Mouse (Mus musculus): ENCODE measurements at regions not wholly inside any gene's neighbourhood (a gene's known extent, or its start where the extent isn't known, plus 50 kb on each side); places are given as distances from the start of the nearest gene placed in this dataset.
"Not testable (repeated sequence)": the region's sequence is repeated elsewhere in the genome, so short reads cannot be mapped to it uniquely, and the experiment has no call there.

DNA sequence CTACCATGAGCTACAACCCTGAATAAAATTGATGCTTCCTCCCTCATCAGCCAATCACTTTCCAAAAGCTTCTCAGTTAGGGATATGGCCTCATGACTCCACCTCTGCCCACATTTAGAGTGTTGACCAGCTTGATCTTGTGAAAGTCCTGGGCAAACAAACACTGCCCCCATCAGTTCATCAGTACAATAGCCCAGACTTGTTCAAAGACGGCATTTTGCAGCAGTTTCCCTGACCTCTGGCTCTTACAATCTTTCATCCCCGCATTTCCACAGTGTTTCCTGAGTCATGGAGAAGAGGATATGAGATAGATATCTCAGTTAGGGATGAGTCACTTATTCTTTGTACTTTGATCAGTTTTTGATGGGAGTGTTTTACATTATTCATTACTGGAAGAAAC is 203.5 kb upstream of the Asrgl1 start:
- DNase-seq: not testable (repeated sequence)

DNA sequence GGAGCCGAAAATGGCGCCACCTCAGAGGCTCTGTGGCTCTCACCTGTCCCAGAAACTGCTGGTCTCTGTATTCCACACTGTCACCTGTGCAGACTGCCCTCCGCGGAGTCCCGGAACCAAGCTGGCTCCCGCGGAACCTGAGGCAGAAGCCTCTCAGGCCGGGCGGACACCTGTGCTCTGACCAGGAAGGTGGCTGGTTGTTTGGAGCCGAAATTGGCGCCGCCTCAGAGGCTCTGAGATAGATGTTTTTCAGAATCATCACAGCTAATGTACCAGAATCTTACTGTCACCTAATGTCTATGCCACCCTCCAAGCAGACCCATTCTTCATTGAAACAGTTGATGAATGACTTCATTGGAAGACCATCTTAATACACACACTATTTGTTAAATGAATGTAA is 202.0 kb upstream of the Asrgl1 start:
- DNase-seq: not testable (repeated sequence)

DNA sequence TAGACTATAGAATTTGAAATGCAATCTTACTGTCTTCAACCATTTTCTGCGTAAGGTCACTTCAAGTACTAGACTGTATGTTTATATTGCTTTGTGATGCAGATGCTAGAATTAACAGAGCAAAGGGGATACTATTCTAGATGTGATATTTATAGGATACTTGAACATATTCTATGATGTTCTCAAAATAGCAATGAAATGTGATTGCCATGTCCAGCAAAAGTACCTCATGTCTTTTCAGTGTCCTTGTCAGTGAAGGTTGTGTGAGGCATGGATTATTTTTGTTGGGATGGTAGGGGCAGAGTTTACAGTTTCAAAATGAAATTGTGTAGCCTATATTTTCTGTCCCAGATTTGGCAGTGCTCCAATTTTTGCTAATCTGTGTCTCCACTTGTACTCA is 182.5 kb upstream of the Asrgl1 start:
- DNase-seq: not testable (repeated sequence)

DNA sequence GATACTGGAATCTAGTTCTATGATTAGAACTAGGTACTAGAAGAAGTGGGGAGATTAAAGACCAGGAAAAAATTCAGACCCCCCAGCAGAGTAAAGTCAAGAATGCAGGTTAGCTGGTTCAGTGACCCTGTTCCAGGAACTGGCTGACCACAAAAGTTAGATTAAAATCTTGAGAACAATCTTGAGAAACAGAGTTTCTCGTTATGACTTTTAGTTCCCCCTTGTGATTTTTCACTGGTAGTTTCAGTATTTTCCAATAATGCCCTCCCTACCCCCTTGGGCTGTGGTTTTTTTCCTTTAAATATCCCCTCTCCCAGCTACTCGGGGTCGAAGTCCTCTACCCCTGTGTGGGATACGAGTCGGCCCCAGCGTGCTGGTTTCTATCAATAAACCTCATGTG is 180.7 kb upstream of the Asrgl1 start:
- not testable (repeated sequence) for DNase-seq

DNA sequence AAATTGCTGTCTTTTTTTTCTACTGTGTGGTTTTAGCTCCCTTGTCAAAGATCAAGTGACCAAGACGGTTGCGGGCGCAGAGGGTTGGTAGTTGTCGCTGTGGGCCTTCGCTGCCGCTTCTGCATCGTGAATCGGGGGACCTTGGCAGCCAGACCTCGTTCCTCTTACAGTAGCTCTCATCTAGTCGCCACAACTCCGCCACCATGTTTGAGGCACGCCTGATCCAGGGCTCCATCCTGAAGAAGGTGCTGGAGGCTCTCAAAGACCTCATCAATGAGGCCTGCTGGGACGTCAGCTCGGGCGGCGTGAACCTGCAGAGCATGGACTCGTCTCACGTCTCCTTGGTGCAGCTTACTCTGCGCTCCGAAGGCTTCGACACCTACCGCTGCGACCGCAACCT is 147.7 kb upstream of the Asrgl1 start:
- DNase-seq: peak; percentile 33

DNA sequence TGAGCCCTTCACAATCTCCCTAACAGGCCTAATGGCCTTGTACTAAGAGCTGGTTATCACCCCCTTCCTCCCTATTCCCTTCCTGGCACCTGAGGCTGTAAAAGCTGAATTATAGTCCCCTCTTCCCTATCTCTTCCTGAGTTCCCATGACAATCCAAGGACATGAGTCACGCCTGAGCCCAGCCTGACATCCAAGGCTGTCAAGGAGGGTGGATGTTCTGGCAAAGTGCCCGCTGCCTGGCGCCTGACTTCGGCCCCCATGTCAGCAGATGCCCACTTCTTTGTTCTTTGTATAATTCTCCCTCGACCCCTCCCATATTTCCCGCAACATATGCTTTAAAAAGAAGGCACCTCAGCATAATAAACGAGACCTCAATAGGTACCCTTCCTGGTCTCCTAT is 99.2 kb upstream of the Asrgl1 start:
- not testable (repeated sequence) for DNase-seq

All from kidney, postnatal 14 days (tissue).